Mouse (Mus musculus): ENCODE data around the gene Necap2. TPM values are rescaled to one million over a fixed set of nuclear protein-coding genes. Genes with fewer than 3 reads are reported as not detected.

Necap2 gene
- polyA plus RNA-seq, 2 experiments: 60.3 to 88.7 TPM

GRCm38 (mm10) chr4:141095016-141095415 is 16.9 kb upstream of the Necap2 start:
- no peaks in the 10 kb centered on the region for H3K9me3 ChIP-seq (ENCODE audit: control insufficient read depth, low read length)
- TF ChIP-seq CTCF (IDR thresholded peaks at IDR 0.05; ENCODE audit: low read depth) (no peak), EP300 (IDR thresholded peaks at IDR 0.05; ENCODE audit: low read depth) (no peak)
- H3K36me3 ChIP-seq (replicated peaks; ENCODE audit: control insufficient read depth, insufficient read depth, low read depth): no peaks in the 10 kb centered on the region
- H3K4me2 ChIP-seq (ENCODE audit: low read depth): no peak overlapping the region
- ATAC-seq (ENCODE audit: insufficient read depth): no peak
- H3K27me3 ChIP-seq (ENCODE audit: control insufficient read depth, insufficient read depth, low read length): no peaks in the 10 kb centered on the region
- no peak overlapping the region for H3K9ac ChIP-seq (replicated peaks)
- no peak for DNase-seq (ENCODE audit: low read depth in 3 of 3, low spot score in 3 of 3)
- peaks cover 7 to 13% of the 10 kb centered on the region in 2 experiments; a peak in 3 of 4 replicates for H3K4me1 ChIP-seq (replicated peaks; ENCODE audit: control insufficient read depth in 2 of 2, insufficient read depth in 2 of 2, low read length in 1 of 2)
- H3K4me3 ChIP-seq (ENCODE audit: insufficient read depth in 1 of 2, low read depth in 2 of 2, low read length in 2 of 2): no peak overlapping the region
- 72% methylated on average over 10 of the region's 10 CpGs for WGBS (ENCODE audit: insufficient replicate concordance)
- H3K27ac ChIP-seq: no peak overlapping the region

- Histone ChIP-seq H3K4me2 (ENCODE audit: low read depth) (no peak overlapping the region), H3K36me3 (replicated peaks; ENCODE audit: control insufficient read depth, insufficient read depth, low read depth) (no peaks in the 10 kb centered on the region), H3K9ac (replicated peaks) (no peak overlapping the region), H3K27me3 (ENCODE audit: control insufficient read depth, insufficient read depth, low read length) (no peaks in the 10 kb centered on the region), H3K9me3 (ENCODE audit: control insufficient read depth, low read length) (no peaks in the 10 kb centered on the region), H3K4me3 (ENCODE audit: insufficient read depth in 1 of 2, low read depth in 2 of 2, low read length in 2 of 2) (no peak overlapping the region), H3K27ac (no peak overlapping the region), H3K4me1 (replicated peaks; ENCODE audit: control insufficient read depth in 2 of 2, insufficient read depth in 2 of 2, low read length in 1 of 2) (peaks cover 0 to 6% of the 10 kb centered on the region in 2 experiments; a peak in 1 of 4 replicates)
- 52% methylated on average over 9 of the region's 9 CpGs for WGBS (ENCODE audit: insufficient replicate concordance)
- no peak for ATAC-seq (ENCODE audit: insufficient read depth)
- TF ChIP-seq EP300 (IDR thresholded peaks at IDR 0.05; ENCODE audit: low read depth) (no peak), CTCF (IDR thresholded peaks at IDR 0.05; ENCODE audit: low read depth) (no peak)
- DNase-seq (ENCODE audit: low read depth in 3 of 3, low spot score in 3 of 3): no peak
Observed at GRCm38 (mm10) chr4:141088714-141089113, 10.6 kb upstream of the Necap2 start.

- Histone ChIP-seq H3K27ac (no peak within 1 kb of the TSS), H3K4me3 (ENCODE audit: insufficient read depth in 1 of 2, low read depth in 2 of 2, low read length in 2 of 2) (no peak within 1 kb of the TSS), H3K36me3 (replicated peaks; ENCODE audit: control insufficient read depth, insufficient read depth, low read depth) (no peaks in the 10 kb centered on the region), H3K27me3 (ENCODE audit: control insufficient read depth, insufficient read depth, low read length) (no peaks in the 10 kb centered on the region), H3K4me1 (replicated peaks; ENCODE audit: control insufficient read depth in 2 of 2, insufficient read depth in 2 of 2, low read length in 1 of 2) (peaks cover 0 to 6% of the 10 kb centered on the region in 2 experiments; a peak in 1 of 4 replicates), H3K9me3 (ENCODE audit: control insufficient read depth, low read length) (no peaks in the 10 kb centered on the region), H3K9ac (replicated peaks) (no peak within 1 kb of the TSS), H3K4me2 (ENCODE audit: low read depth) (no peak within 1 kb of the TSS)
- DNase-seq (ENCODE audit: low read depth in 3 of 3, low spot score in 3 of 3): no peak
- TF ChIP-seq EP300 (IDR thresholded peaks at IDR 0.05; ENCODE audit: low read depth) (no peak), CTCF (IDR thresholded peaks at IDR 0.05; ENCODE audit: low read depth) (no peak)
- ATAC-seq (ENCODE audit: insufficient read depth): no peak
- 70% methylated on average over 6 of the region's 6 CpGs for WGBS (ENCODE audit: insufficient replicate concordance)
Observed at GRCm38 (mm10) chr4:141088033-141088432, 9.9 kb upstream of the Necap2 start, which contains the start of gene Spata21. Gene Spata21, plus strand, starts transcription at chr4:141088333.

GRCm38 (mm10) chr4:141086862-141087261 is 8.7 kb upstream of the Necap2 start:
- Histone ChIP-seq H3K27me3 (ENCODE audit: control insufficient read depth, insufficient read depth, low read length) (no peaks in the 10 kb centered on the region), H3K27ac (no peak overlapping the region), H3K9ac (replicated peaks) (no peak overlapping the region), H3K4me3 (ENCODE audit: insufficient read depth in 1 of 2, low read depth in 2 of 2, low read length in 2 of 2) (no peak overlapping the region), H3K4me1 (replicated peaks; ENCODE audit: control insufficient read depth in 2 of 2, insufficient read depth in 2 of 2, low read length in 1 of 2) (peaks cover 0 to 6% of the 10 kb centered on the region in 2 experiments; a peak in 1 of 4 replicates), H3K9me3 (ENCODE audit: control insufficient read depth, low read length) (no peaks in the 10 kb centered on the region), H3K36me3 (replicated peaks; ENCODE audit: control insufficient read depth, insufficient read depth, low read depth) (no peaks in the 10 kb centered on the region), H3K4me2 (ENCODE audit: low read depth) (0 out of 2 replicates have a peak overlapping the region, but pooled peaks have one; percentile 3)
- ATAC-seq (ENCODE audit: insufficient read depth) (peak; percentile 82), DNase-seq (ENCODE audit: low read depth in 3 of 3, low spot score in 3 of 3) (no peak)
- TF ChIP-seq CTCF (IDR thresholded peaks at IDR 0.05; ENCODE audit: low read depth) (no peak), EP300 (IDR thresholded peaks at IDR 0.05; ENCODE audit: low read depth) (no peak)
- 36% methylated on average over 10 of the region's 10 CpGs for WGBS (ENCODE audit: insufficient replicate concordance)

- DNase-seq (ENCODE audit: low read depth in 3 of 3, low spot score in 3 of 3) (no peak), ATAC-seq (ENCODE audit: insufficient read depth) (no peak)
- Histone ChIP-seq H3K4me1 (replicated peaks; ENCODE audit: control insufficient read depth in 2 of 2, insufficient read depth in 2 of 2, low read length in 1 of 2) (peaks cover 27% of the 10 kb centered on the region in 2 experiments), H3K27me3 (ENCODE audit: control insufficient read depth, insufficient read depth, low read length) (no peaks in the 10 kb centered on the region), H3K9me3 (ENCODE audit: control insufficient read depth, low read length) (no peaks in the 10 kb centered on the region), H3K9ac (replicated peaks) (no peak overlapping the region), H3K4me2 (ENCODE audit: low read depth) (peak overlapping the region; percentile 17; the same call in 1 of the 2 replicates), H3K27ac (no peak overlapping the region), H3K4me3 (ENCODE audit: insufficient read depth in 1 of 2, low read depth in 2 of 2, low read length in 2 of 2) (peak overlapping the region in 1 of 2 experiments; percentile 96; a peak in 1 of 4 replicates), H3K36me3 (replicated peaks; ENCODE audit: control insufficient read depth, insufficient read depth, low read depth) (peaks cover 3% of the 10 kb centered on the region)
- TF ChIP-seq EP300 (IDR thresholded peaks at IDR 0.05; ENCODE audit: low read depth): no peak
- no peak for TF ChIP-seq CTCF (IDR thresholded peaks at IDR 0.05; ENCODE audit: low read depth)
- 67% methylated on average over 18 of the region's 18 CpGs for WGBS (ENCODE audit: insufficient replicate concordance)
Observed at GRCm38 (mm10) chr4:141078510-141079137, 467 bp upstream of the Necap2 start.

Measured in liver, embryonic 14.5 days (tissue).